Mouse (Mus musculus): ENCODE results near the gene Zfand6.

GRCm38 (mm10) chr7:84690101-84690509 lies 346 bp upstream of the Zfand6 start:
- no peak for TF ChIP-seq CTCF (IDR thresholded peaks at IDR 0.05; ENCODE audit: low read depth, low read length)
- TF ChIP-seq POLR2A (IDR thresholded peaks at IDR 0.05; ENCODE audit: borderline replicate concordance, low read depth, low read length): no peak

All from bone marrow macrophage, adult 2 months (primary cell).